Mouse (Mus musculus) adrenal gland, postnatal 25 days (tissue): Measurements from ENCODE around the gene Zfp579. TPM values are rescaled to one million over a fixed set of nuclear protein-coding genes. Genes with fewer than 3 reads are reported as not detected.
"Not testable (repeated sequence)": the region's sequence is repeated elsewhere in the genome, so short reads cannot be mapped to it uniquely, and the experiment has no call there.

Experiments used
- DNase-seq: peaks from one replicate; pipeline ENCODE4 v3.0.0; 2021; ENCODE audit warnings: mixed read lengths
- long read RNA-seq: library from polyadenylated mRNA; stranded (forward); transcript quantifications from one replicate; pipeline ENCODE4 v2.0.0, GENCODE M21; 2021
- total RNA-seq: library from RNA; stranded (reverse); gene quantifications from 2 replicates; pipeline ENCODE4 v1.2.3, GENCODE M21; 2021

The Zfp579 gene
- total RNA-seq = 21.1 and 31.6 TPM in 2 replicates
- long read RNA-seq, transcript Zfp579-206 (1 exons, 2,489 nt) = major isoform, 9 of 13 reads
- long read RNA-seq, partial matches to known transcripts = 0 of 13 reads
- long read RNA-seq, other reads (novel, unspliced or antisense) = 2 of 13 reads

GRCm38 (mm10) chr7:4996003-4996895, at the start of gene Zfp579:
TSS of gene Zfp579 (minus strand) at chr7:4996158.
- peak; percentile 95 for DNase-seq

DNA sequence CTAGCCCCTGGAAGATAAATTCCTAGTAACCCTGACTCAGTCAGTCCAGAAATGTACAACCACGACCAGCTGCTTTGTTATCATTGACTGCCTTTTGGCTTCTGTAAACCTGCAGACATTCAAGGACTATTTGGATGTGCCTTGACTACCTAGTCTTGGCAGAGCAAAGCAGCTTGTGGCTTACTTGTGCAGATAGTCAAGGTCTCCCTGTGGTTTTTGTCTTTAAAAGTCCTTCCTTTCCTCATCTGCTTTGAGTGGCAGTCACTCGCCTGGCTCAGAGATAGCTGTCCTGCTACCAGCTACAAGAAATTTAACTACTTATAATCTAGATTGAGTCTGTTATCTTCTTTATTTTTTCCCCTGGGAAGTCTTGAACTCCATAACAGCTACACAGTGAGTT, 49.0 kb upstream of the Zfp579 start:
- no peak for DNase-seq

GRCm38 (mm10) chr7:5038940-5039339, 43.0 kb upstream of the Zfp579 start:
- DNase-seq = no peak

DNA sequence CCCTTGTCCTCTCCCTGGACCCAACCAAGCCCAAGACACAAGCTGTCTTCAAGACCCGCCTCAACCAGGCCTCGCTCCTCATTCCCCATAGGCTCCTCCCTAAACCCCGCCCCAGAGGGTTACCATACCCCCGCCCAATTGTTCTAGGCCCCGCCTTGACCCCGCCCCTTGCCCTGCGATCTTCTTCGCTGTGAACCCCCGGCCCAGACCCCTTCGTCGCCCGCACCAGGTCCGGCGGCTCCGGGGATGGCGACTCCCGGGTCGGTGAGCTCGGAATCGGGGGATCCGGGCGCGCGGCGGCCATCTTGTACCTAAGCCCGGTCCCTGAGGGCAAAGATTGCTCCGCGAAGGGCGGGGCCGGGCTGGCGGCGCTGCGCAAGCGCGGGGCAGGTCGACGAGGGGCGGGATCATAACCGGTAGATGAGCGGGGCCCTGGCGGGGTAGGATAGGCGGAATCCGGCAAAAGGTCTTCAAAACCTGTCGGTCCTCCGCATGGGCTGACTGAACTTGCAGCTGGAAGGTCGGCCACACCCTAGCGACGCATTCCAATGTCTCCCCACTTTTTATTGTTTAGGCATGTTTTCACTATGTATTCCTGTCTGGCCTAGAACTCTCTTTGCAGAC, 42.3 kb upstream of the Zfp579 start, which contains the start of gene Zfp784:
Gene Zfp784 (minus strand): TSS at position 338 of the 624 bp plus-strand sequence.
- peak; percentile 92 for DNase-seq

- DNase-seq = no peak
Observed at GRCm38 (mm10) chr7:5037467-5037866, 41.5 kb upstream of the Zfp579 start.

GRCm38 (mm10) chr7:5037026-5037425, 41.1 kb upstream of the Zfp579 start:
- no peak for DNase-seq

DNA sequence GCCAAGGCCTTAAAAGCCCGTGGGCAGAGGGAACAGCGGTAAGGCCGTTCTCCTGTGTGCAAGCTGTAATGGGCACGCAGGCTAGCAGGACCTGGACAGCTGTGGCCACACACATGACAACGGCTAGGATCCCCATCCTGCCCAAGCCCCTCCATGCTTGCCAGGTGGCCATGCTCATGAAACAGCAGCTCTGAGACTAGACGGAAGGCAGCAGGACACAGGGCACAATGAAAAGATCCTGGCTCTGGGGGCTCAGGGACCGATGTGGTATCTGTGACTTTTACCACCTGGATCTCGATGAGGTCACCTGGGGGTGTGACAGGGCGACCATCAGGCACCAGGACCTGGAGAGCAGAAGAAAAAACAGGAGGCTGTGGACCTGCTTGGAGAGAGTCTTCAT, 40.2 kb upstream of the Zfp579 start:
- DNase-seq = no peak

GRCm38 (mm10) chr7:5035628-5036027, 39.7 kb upstream of the Zfp579 start:
- DNase-seq = no peak

- no peak for DNase-seq
Observed at GRCm38 (mm10) chr7:5033818-5034217, 37.9 kb upstream of the Zfp579 start, which contains the start of gene 4632433K11Rik. TSS of gene 4632433K11Rik (plus strand) at chr7:5034118.

DNA sequence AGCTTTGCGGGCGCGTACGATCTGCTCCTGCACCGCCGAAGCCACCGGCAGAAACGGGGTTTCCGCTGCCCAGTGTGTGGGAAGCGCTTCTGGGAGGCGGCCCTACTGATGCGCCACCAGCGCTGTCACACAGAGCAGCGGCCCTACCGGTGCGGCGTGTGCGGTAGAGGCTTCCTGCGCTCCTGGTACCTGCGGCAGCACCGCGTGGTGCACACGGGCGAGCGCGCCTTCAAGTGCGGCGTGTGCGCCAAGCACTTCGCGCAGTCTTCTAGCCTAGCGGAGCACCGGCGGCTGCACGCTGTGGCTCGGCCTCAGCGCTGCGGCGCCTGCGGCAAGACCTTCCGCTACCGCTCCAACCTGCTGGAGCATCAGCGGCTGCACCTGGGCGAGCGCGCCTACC, 35.5 kb upstream of the Zfp579 start:
- no peak for DNase-seq

- DNase-seq = no peak
Observed at GRCm38 (mm10) chr7:5030554-5031275, 34.8 kb upstream of the Zfp579 start.

DNA sequence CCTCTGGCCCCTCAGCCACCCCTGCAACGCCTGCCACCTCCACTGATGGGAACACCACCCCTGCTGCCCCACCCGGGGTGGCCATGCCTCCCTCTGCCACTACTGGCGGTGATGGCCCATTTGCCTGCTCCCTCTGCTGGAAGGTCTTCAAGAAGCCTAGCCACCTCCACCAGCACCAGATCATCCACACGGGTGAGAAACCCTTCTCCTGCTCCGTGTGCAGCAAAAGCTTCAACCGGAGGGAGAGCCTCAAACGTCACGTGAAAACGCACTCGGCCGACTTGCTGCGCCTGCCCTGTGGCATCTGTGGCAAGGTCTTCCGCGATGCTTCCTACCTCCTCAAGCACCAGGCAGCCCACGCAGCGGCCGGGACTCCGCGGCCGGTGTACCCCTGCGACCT, 34.0 kb upstream of the Zfp579 start:
- DNase-seq = no peak

DNA sequence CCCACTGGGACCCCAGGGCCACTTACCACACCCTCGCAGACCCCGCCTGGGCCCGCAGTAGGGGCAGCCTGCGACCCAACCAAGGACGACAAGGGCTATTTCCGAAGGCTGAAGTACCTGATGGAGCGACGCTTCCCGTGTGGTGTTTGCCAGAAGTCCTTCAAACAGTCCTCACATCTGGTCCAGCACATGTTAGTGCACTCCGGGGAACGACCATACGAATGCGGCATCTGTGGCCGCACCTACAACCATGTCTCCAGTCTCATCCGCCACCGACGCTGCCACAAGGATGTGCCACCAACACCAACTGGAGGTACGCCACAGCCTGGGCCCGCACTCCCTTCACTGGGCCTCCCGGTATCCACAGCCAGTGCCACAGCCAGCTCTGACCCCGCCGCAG, 33.6 kb upstream of the Zfp579 start:
- DNase-seq = no peak

DNA sequence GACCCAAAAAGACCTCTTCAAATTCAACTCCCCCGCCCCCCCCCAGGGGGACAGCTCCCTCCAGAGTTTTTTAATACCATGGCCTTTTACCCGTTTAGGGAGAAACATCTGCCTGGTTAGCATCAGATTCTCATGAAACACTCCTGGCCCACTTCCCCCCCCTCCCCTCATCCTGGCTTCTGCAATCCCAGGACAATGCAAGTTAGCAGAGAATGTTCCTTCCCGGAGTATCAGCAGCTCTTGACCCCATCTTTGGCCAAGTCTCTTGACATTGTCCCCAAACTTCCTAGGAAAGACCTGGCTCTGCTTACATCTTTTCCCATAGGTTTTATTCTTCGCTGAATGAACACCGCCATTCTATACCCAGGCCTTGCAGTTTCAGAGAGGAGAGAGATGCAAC, 25.2 kb upstream of the Zfp579 start:
- no peak for DNase-seq

GRCm38 (mm10) chr7:5020685-5021084, 24.7 kb upstream of the Zfp579 start:
- DNase-seq = no peak

- DNase-seq = peak; percentile 99
Observed at GRCm38 (mm10) chr7:5020000-5020681, 24.2 kb upstream of the Zfp579 start, which contains the start of the genes Zfp865 and Ccdc106. TSS of gene Zfp865 (plus strand) at chr7:5020376. TSS of gene Ccdc106 (plus strand) at chr7:5020553.

DNA sequence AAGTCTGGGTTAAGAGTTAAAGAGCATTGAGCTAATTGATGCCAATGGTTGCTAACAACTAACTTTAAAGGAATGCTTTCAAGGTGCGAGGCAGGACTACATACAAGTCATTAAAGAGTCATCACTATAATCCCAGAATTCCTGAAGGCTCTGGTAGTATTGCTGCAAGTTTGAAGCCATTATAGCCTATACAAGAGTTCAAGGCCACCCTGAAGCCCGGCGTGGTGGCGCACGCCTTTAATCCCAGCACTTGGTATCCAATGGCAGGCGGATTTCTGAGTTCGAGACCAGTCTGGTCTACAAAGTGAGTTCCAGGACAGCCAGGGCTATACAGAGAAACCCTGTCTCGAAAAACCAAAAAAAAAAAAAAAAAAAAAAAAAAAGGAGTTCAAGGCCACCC, 23.6 kb upstream of the Zfp579 start:
- DNase-seq = not testable (repeated sequence)

DNA sequence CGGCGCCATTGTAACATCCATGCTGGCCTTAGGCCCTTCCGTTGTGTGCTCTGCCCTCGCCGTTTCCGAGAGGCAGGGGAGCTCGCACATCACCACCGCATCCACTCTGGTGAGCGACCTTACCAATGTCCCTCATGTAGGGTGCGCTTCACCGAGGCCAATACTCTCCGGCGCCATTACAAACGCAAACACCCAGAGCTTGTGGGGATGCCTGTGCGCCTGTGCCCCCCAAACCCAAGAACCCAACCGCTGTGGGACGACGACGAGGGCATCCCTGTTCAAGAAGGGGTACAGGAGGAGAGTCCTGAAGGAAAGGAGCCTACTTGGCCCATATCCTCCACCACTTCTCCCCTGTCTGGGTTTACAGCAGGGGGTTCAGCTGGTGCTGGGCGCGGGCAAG, 22.0 kb upstream of the Zfp579 start:
- DNase-seq = no peak

- peak; percentile 20 for DNase-seq
Observed at GRCm38 (mm10) chr7:5017352-5017751, 21.4 kb upstream of the Zfp579 start.

- no peak for DNase-seq
Observed at GRCm38 (mm10) chr7:5016920-5017319, 21.0 kb upstream of the Zfp579 start.

DNA sequence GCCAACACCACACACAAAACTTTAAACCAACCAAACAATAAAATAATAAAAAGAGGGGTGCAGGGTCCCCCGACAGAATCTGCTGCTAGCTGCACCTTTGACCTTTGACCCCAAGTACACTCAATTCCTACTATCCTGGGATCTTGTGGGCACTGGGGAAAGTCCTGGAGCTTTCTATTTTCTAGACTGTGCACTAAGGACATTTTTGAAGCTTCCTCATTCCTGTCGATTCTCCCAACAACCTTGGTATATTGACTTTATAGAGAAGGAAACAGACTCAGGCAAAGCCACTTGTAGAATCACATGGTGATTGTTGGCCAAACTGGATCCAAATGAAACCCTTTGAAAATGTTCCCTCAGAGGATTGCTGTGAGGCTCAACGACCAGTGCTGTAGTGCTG, 20.1 kb upstream of the Zfp579 start:
- DNase-seq = no peak
